Mouse (Mus musculus) MEL (cell line): ENCODE results near the gene Pkdcc.

ENCODE experiments used
- CTCF ChIP-seq, 3 experiments: IDR thresholded peaks in 2 of 3; conservative IDR thresholded peaks in 1 of 3; 2 replicates each; pipeline ENCODE4 v1.5.1; 2011 to 2012; ENCODE audit warnings: low read length in 3 of 3, low read depth in 2 of 3, mild to moderate bottlenecking in 2 of 3, improper control_type of control experiment in 1 of 3, inconsistent platforms in 1 of 3, mixed read lengths in 1 of 3, moderate library complexity in 1 of 3; ENCODE audit not compliant: control insufficient read depth in 1 of 3, insufficient read depth in 1 of 3, poor library complexity in 1 of 3, severe bottlenecking in 1 of 3
- EP300 ChIP-seq, 2 experiments: IDR thresholded peaks; 2 replicates each; pipeline ENCODE4 v1.6.1; 2011; ENCODE audit warnings: improper control_type of control experiment in 2 of 2, low read length in 2 of 2, low read depth in 1 of 2, mild to moderate bottlenecking in 1 of 2
- POLR2A ChIP-seq, 2 experiments: IDR thresholded peaks; 2 replicates each; pipeline ENCODE4 v1.6.1; 2011 to 2012; ENCODE audit warnings: low read length in 2 of 2, mild to moderate bottlenecking in 2 of 2, control low read depth in 1 of 2, improper control_type of control experiment in 1 of 2, low read depth in 1 of 2, moderate library complexity in 1 of 2; ENCODE audit not compliant: control insufficient read depth in 1 of 2, insufficient read depth in 1 of 2, poor library complexity in 1 of 2
- TAL1 ChIP-seq: IDR thresholded peaks from 2 replicates; pipeline ENCODE4 v1.6.1; 2012; ENCODE audit warnings: mild to moderate bottlenecking, inconsistent platforms, low read length, moderate library complexity, mixed read lengths
- TBP ChIP-seq: IDR thresholded peaks from 2 replicates; pipeline ENCODE4 v1.8.0; 2011; ENCODE audit warnings: low read depth, low read length, improper control_type of control experiment
- TCF12 ChIP-seq: IDR thresholded peaks from 2 replicates; pipeline ENCODE4 v1.6.1; 2014; ENCODE audit warnings: low read depth, mild to moderate bottlenecking, inconsistent platforms, low read length, improper control_type of control experiment, moderate library complexity
- USF2 ChIP-seq, 2 experiments: IDR thresholded peaks; 2 replicates each; pipeline ENCODE4 v1.6.1; 2011 to 2012; ENCODE audit warnings: improper control_type of control experiment in 2 of 2, low read length in 2 of 2, borderline replicate concordance in 1 of 2, inconsistent platforms in 1 of 2, low read depth in 1 of 2, mild to moderate bottlenecking in 1 of 2; ENCODE audit not compliant: insufficient read depth in 1 of 2

GRCm38 (mm10) chr17:83207296-83207695 lies 7.8 kb upstream of the Pkdcc start:
- TF ChIP-seq CTCF (IDR thresholded peaks at IDR 0.05 in 2 of 3, conservative IDR thresholded peaks at IDR 0.05 in 1 of 3; ENCODE audit: control insufficient read depth in 1 of 3, insufficient read depth in 1 of 3, low read depth in 2 of 3, low read length in 3 of 3, poor library complexity in 1 of 3, severe bottlenecking in 1 of 3) (no peak), POLR2A (IDR thresholded peaks at IDR 0.05; ENCODE audit: control insufficient read depth in 1 of 2, insufficient read depth in 1 of 2, low read depth in 1 of 2, low read length in 2 of 2, poor library complexity in 1 of 2) (no peak), USF2 (IDR thresholded peaks at IDR 0.05; ENCODE audit: borderline replicate concordance in 1 of 2, insufficient read depth in 1 of 2, low read depth in 1 of 2, low read length in 2 of 2) (no peak), EP300 (IDR thresholded peaks at IDR 0.05; ENCODE audit: low read depth in 1 of 2, low read length in 2 of 2) (no peak), TCF12 (no peak), TAL1 (no peak), TBP (no peak)
